Mouse (Mus musculus) gastrocnemius, adult 18-20 months (tissue): Measurements from ENCODE around the gene Pax8. TPM values are rescaled to one million over a fixed set of nuclear protein-coding genes. Genes with fewer than 3 reads are reported as not detected.
A peak's percentile ranks its signal among the peaks of the same experiment; 100 is the strongest.

Experiments
- DNase-seq: peaks from one replicate; pipeline ENCODE4 v3.0.0; 2021; ENCODE audit warnings: low spot score
- total RNA-seq, 2 experiments: library from RNA; stranded (reverse); gene quantifications; 2 replicates each; pipeline ENCODE4 v1.2.3; 2021

Pax8 gene
- total RNA-seq, 2 experiments from 2014 or later = not detected

DNA sequence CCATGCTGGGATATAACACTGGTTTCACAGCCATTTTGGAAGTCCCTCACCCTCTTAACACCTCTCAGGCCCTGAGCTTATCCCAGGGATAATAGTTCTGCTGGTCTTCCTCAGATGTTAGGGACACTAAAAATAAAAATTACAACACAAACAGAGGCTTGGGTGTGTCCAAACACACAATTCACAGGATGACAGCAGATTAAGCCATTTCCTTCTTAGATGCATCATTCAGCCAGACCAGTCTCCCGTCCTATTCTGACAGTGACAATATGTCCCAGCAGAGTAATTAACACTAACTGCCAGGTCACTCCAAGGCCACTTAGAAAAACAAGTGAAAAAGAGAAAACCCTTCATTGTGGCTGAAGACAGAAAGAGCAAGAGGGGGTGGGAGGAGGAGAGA is 8.2 kb downstream of the Pax8 start:
- DNase-seq = no peak

GRCm38 (mm10) chr2:24460808-24461127 is 14.6 kb downstream of the Pax8 start:
- DNase-seq = no peak

GRCm38 (mm10) chr2:24460112-24460807 is 15.1 kb downstream of the Pax8 start:
- no peak for DNase-seq

GRCm38 (mm10) chr2:24456841-24457240 is 18.6 kb downstream of the Pax8 start:
- no peak for DNase-seq

- DNase-seq = no peak
These were observed 20.1 kb downstream of the Pax8 start for GRCm38 (mm10) chr2:24455057-24455855.

DNA sequence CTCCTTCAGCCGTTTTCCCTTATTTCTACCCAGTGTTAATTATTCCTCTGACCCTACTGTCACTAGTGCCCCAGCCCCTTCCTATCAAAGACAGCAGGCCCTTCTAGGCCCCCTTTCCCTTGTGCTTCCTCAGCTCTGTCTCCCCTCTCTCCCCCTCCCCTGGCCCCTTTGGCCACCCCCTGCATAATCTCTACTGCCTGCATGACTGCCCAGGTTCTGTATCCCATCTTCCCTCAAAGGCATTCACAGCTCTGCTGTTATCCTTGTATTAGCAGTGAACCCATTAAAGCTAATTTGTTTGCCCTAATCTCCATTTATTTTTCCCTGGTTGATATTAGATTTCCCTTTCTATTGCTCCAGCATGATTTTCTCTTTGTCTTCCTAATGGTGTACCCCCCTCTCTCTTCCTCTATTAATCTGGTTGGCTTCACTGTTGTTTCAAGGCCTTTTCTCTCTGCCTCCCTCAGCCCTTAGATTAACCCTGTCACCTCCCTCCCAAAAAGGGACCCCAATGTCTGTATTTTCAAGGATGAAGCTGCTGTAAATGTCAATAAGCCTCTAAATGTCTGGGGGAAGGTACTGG is 20.9 kb downstream of the Pax8 start:
- DNase-seq = no peak

GRCm38 (mm10) chr2:24453206-24453605 is 22.2 kb downstream of the Pax8 start:
- peak; percentile 65 for DNase-seq

- no peak for DNase-seq
These were observed 26.3 kb downstream of the Pax8 start for GRCm38 (mm10) chr2:24449111-24449510.

DNA sequence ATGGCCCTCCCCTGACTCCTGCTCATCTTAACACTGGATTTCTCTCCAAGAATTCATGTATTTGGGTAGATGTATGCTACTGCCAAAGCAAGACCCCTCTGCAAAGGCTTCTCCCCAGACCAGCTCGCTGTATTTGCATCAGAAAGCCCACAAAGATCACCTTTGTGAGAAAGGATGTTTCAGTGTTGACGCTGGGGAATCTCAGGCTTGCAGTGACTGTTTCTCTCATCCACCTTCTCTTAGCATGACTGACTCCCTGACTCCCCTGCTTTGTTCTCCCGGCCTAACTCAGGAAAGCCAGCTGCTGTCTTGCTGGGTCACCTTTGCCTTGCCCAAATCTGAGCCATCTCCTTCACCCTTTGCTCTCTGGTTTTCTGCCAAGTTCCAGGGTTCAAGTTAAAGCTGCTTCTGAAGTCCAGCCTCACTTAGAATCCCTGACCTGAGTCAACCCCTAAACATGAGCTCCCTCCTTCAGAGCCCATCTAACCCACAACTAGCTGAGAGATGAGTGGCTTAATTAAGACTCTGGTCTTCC is 32.1 kb downstream of the Pax8 start:
- DNase-seq = no peak

DNA sequence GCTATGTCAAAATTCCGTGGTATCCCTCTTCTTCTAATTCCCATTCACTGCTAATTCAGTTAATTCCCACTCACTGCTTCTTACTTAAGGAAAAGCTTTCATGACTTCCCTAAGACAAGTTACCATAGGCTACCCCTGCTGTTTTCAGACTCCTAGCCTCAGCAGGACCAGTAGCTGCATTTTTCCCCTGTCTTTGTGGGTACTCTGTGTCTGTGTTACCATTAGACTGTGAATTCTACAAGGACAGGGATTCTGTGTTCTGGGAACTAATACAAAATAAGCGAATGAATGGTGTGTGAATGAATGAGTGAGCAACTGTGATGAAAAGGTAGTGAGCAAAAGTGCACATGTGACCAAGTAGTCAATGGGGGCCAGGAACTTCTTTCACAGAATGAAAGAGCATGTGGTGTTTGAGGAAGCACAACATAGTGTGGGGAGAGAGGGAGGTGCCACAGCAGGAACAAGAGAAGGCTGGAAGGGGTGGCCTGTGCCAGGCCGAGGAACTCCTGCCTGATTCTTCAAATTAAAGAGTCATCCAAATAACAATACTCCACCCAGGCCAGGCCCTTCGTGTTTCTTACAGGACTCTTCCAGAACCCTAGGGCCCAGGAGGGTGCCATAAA is 33.0 kb downstream of the Pax8 start:
- no peak for DNase-seq

GRCm38 (mm10) chr2:24441899-24442298 is 33.5 kb downstream of the Pax8 start:
- no peak for DNase-seq

- peak; percentile 6 for DNase-seq
These were observed 35.3 kb downstream of the Pax8 start for GRCm38 (mm10) chr2:24440056-24440455.

DNA sequence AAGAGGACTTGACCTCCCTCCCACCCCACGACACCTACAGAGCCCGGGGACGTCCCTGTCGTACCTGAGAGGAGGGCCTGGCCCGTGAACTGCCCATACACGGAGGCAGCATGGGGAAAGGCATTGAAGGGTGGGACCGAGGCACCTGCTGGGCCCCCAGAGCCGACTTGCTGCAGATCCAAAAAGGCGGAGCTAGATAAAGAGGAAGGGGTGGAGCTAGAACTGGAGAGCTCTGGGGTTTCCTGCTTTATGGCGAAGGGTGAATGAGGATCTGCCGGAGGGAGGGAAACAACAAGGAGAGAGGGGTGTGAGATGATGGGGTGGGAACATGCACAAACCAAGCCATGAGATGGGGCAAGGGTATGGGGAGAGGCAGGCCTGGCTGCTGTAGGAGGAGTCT is 39.7 kb downstream of the Pax8 start:
- DNase-seq = no peak

GRCm38 (mm10) chr2:24434670-24435069 is 40.7 kb downstream of the Pax8 start:
- DNase-seq = no peak

GRCm38 (mm10) chr2:24429806-24430205 is 45.6 kb downstream of the Pax8 start:
- DNase-seq = no peak

DNA sequence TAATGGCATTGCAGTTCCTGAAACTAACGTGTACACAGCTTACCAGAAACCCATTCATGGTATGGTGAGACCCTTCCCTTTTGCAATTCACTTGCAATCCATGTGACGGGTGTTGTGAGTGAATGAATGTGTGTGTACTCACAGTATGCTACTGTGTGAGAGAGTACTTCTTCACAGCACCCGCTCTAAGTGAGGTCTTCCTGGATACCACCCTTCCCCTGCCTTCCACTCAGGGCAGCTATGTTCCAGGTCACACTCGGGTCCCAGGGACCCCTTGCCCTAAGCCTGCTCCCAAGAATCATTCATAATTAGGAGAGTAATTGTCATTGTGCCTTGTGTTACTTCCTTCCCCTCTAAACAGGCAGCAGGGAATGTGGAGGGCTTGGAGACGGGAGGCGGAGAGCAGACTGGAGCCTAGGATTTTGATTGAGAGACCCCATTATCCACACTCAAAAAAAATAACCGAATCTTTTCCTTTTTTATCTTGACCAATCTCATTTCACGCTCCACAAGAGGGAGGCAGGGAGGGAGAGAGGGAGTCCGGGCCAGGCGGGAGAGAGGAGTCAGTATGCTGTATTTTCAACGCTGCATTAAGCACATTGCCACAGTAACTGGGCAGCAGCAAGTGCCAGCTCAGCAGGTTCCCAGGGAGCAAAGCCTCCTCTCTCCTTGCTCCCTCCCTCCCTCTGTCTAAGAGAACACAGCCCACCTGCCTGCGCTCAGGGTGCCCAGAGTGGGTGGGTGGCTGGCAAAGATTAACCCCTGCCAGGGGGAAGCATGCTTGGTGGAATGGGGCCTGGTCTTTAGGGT is 47.3 kb downstream of the Pax8 start:
- DNase-seq = no peak

DNA sequence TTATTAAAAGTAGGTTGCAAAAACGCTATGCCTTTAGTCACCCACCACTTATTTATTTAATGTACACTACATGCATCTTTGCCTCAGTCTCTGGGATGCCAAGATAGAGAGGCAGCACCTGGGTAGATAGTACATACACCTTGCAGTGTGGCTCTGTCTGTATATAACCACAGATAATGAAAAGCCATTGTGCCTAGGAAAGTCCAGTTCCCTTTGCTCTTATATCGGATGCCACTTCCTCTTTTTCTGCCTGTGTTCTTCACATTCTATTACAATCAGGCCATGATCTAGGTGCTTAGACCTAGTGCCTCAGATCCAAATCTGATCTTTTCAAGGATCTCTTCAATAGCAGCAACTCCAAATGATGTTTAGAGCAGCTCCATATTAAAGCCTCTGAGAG is 49.8 kb downstream of the Pax8 start:
- no peak for DNase-seq

GRCm38 (mm10) chr2:24422815-24423214 is 52.6 kb downstream of the Pax8 start:
- no peak for DNase-seq

GRCm38 (mm10) chr2:24421211-24421863 is 54.1 kb downstream of the Pax8 start:
- no peak for DNase-seq

DNA sequence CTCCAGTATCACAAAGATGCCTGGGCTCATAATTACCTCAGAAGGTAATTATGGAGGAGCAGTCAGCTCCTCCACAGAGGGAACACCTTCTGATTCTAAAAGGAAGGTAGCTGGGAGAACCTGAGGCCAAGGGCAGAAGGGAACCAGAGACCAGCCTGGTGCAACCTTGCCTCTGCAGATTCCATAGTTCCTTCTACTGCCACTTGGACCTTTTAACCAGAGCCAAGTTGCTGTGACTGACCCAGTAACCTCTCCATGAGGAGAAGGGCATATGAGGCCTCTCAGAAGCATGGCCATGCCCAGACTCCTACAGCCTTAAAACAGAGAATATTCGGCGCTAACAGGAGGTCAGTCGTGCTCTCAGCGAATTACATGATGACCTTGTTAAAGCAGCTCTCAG is 57.8 kb downstream of the Pax8 start:
- no peak for DNase-seq

- no peak for DNase-seq
These were observed 58.3 kb downstream of the Pax8 start for GRCm38 (mm10) chr2:24417106-24417505.
